Mouse (Mus musculus) heart, postnatal 25 days (tissue): Measurements from ENCODE around the gene Tgfbr2. TPM values are rescaled to one million over a fixed set of nuclear protein-coding genes. Genes with fewer than 3 reads are reported as not detected.
"Not testable (repeated sequence)": the region's sequence is repeated elsewhere in the genome, so short reads cannot be mapped to it uniquely, and the experiment has no call there.

ENCODE experiments used
- DNase-seq: peaks from one replicate; pipeline ENCODE4 v3.0.0; 2022; ENCODE audit warnings: low spot score
- intact Hi-C: fragments of 180-260 bp; cut with DNase I; formaldehyde crosslinking; loops from one replicate; pipeline ENCODE4 v1.15.1; 2025
- total RNA-seq, 2 experiments: library from RNA; stranded (reverse); gene quantifications; 2 replicates each; pipeline ENCODE4 v1.2.3; 2021

The Tgfbr2 gene
- total RNA-seq, 2 experiments from 2014 or later: 35.7 to 37.0 TPM

DNA sequence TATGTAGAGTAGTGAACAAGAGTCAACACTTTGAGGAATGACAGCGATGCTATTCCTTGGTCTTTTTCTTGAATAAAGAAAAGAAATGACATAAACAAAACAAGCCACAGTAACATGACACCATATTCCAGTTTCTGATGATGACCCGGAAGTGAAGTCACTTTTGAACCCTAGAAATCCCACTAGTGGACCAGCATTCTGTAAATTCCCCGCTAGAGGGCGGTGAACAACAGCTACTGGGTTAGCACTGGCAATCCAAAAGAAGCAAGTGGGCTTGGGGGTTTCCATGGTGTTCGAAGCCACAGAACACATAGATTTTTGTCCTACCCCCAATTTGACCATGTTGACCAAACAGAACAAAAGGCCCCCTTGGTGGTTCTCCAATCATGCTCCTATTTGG lies 87.3 kb downstream of the Tgfbr2 start:
- intact Hi-C loops: loop anchor here (2.0 to 5.0 kb wide), 3 partner anchors 39 to 297 kb away; partner anchors contain the start of gene Tgfbr2
- DNase-seq: peak; percentile 24

- DNase-seq: no peak
These were observed 87.9 kb downstream of the Tgfbr2 start for GRCm38 (mm10) chr9:116087263-116087662.

GRCm38 (mm10) chr9:116085999-116086398 lies 89.2 kb downstream of the Tgfbr2 start:
- no peak for DNase-seq
- intact Hi-C loops: loop anchor here (5.0 kb wide), 1 partner anchor 41 kb away; no protein-coding TSS in a partner anchor

More at GRCm38 (mm10) chr9:116087263-116087662, 87.9 kb downstream of the Tgfbr2 start:
- intact Hi-C loops: loop anchor here (5.0 kb wide), 1 partner anchor 40 kb away; no protein-coding TSS in a partner anchor

GRCm38 (mm10) chr9:116084324-116084931 lies 90.7 kb downstream of the Tgfbr2 start:
- DNase-seq: no peak
- intact Hi-C loops: no loop called here

DNA sequence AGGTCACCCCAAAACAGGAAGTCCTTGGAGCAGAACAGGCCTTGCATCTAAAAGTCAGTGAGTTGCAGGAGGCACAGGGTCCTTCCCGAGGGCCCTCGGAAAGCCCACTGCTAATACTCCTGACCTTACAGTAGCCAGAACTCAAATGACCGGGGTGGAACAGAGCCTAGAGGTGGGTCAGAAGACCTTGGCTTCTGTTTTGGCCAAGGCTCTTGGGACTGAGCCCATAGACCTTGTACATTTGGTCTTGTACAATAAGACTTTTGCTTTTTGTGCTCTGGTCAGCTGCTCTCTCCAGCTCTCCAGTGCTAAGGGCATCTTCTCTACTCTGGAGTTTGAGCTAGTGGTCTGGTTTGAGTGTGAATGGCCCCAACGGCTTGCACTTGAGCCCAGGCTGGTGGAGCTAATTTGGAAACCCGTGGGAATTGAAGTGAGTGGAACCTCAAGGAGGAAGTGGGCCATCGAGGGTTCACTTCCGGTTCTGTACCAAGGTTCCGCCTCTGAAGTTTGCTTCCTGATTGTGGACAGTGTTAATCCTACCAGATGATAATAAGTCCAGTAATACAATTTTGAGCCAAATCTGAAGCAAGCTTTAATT lies 91.3 kb downstream of the Tgfbr2 start:
- intact Hi-C loops: no loop called here
- no peak for DNase-seq

DNA sequence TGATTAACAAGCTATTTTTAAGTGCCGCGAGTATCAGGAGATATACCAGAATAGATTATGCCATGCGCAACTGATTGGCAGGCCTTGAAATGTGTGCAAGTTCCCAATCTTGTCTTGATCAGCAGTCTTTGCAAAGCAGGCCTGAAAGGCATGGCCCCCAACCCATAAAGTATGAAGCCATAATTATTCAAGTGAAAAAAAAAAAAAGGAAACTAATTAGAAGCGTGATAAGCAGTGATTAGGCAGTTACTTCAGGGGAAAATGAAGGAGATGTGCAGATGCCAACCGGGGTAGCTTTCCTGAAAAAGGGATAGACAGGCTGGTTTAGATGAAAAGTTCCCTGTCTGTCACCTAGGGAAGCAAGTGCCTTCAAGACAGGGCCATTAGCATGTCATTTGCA lies 91.9 kb downstream of the Tgfbr2 start:
- DNase-seq: no peak
- intact Hi-C loops: no loop called here

DNA sequence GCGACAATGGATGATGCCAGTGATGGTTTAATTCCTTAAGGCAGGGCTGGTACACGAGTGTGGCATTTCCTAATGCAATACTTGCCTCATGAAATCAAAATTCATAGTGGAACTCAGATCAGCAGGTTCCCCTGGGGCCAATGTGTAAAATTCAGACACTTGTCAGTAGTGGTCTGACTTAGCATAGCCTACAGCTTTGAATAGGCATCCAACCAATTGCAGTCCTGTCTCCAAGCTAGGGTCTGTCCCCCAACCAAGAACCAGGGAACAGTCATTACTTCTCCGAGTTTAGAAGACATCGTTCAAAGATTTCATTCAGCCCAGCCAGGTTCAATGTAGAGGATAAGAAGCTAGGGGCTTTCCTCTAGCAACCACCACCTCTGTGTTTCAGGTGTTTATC lies 93.4 kb downstream of the Tgfbr2 start:
- intact Hi-C loops: no loop called here
- no peak for DNase-seq

DNA sequence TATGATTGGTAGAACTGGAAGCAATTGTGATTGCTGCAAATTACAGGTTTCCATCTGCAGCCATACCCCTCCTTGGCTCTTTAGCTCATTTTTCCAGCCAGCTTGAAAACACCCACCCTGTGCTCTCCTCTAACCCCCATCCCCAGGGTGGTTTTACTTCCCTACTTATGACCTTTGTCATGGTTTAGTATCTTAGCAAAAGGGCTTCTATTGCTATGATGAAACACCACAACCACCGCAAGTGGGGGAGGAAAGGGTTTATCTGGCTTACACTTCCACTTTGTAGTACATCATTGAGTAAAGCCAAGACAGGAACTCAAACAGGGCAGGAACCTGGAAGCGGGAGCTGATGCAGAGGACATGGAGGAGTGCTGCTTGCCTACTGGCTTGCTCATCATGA lies 97.7 kb downstream of the Tgfbr2 start:
- intact Hi-C loops: no loop called here
- no peak for DNase-seq

DNA sequence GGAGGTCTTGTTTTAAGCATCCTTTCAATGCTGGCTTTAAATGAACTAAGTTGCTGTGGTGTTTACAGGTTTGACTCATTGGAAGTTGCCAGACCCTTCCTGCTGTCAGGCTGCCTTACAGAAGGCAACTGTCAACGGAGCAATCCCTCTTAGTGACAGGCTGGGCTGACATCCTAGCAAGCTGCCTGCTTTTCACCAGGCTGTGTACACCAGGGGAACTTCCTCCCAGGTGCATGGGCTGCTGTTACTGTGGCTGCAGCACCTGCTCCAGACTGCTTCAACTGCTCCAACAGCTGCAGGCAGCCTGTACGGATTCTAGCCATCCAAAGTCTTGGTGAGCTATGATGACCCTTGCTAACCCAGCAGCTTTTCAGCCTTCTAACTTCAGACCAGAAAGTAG lies 98.2 kb downstream of the Tgfbr2 start:
- intact Hi-C loops: no loop called here
- no peak for DNase-seq

DNA sequence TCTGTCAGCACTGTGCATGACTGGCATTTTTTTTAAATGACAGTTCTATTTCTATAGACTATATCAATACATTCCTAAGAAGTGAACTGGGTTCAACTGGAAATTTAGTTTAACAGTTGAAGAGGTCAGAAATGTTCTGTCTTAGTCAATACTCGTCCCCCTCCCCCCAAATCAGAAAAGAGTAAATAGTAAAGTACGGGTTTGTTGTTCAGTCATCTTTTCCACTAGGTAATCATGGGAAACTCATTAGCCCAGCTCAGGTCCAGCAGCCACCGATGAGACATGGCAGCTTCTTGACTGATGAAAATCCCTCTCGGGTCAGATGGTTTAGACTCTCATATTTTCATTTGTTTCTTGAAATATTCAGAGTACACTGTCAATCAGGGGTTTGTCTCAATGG lies 99.0 kb downstream of the Tgfbr2 start:
- no peak for DNase-seq
- intact Hi-C loops: no loop called here

DNA sequence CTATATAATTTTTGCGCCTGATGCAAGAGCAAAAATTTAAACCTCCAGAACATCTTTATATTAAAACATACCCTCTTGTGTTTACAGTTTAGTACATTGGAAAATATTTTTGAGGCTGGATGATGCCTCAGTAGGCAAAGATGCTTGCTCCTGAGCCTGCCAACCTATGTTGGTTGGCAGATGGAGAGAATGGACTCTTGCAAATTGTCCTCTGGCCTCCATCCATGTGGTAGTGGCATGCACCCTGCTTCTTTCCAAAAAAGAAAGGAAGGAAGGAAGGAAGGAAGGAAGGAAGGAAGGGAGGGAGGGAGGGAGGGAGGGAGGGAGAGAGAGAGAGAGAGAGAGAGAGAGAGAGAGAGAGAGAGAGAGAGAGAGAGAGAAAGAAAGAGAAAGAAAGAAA lies 103.6 kb downstream of the Tgfbr2 start:
- DNase-seq, intact Hi-C loops: not testable (repeated sequence)

GRCm38 (mm10) chr9:116064774-116065173 lies 110.4 kb downstream of the Tgfbr2 start:
- no peak for DNase-seq
- intact Hi-C loops: loop anchor here (5.0 kb wide), 1 partner anchor 488 kb away; no protein-coding TSS in a partner anchor

- intact Hi-C loops: loop anchor here (2.0 to 5.0 kb wide), 2 partner anchors 324 to 492 kb away; no protein-coding TSS in a partner anchor
- DNase-seq: no peak
These were observed 114.5 kb downstream of the Tgfbr2 start for GRCm38 (mm10) chr9:116060691-116061090.

DNA sequence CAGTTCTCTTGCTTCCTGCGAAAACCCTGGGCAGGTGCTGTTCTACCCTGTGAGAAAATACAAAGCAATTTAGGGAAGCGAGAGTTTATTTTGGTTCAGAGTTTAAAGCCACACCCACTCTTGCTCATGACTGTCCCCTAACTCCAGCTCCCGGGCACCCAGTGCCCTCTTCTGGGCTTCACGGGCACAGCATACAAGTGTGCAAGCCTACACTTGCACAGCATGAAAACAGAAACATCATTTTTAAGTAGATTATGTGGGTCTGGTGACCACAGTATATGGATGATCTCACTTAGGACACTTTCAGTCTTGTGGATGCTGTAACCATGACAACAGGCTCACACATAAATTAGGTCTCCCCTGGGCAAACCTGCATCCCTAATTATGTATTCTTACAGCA lies 116.0 kb downstream of the Tgfbr2 start:
- no peak for DNase-seq
- intact Hi-C loops: no loop called here

DNA sequence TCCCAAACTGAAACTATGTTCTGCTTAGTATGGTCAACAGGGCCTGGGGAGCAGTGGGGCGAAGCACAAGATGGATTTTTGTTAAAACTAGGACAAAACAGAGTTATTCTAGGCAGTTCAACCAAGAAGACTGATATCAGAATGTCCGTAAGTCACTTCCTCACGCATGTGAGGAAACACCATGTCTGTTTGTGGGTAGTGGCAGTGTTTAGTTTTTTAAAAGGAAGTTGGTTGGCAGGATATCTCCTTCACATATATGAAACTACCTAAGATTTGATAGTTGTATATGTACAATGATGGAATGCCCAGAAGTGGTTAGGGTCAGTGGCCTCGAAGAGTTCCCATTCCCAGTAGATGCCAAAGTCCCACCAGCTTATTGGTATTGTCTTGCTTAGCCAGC lies 116.7 kb downstream of the Tgfbr2 start:
- no peak for DNase-seq
- intact Hi-C loops: no loop called here

DNA sequence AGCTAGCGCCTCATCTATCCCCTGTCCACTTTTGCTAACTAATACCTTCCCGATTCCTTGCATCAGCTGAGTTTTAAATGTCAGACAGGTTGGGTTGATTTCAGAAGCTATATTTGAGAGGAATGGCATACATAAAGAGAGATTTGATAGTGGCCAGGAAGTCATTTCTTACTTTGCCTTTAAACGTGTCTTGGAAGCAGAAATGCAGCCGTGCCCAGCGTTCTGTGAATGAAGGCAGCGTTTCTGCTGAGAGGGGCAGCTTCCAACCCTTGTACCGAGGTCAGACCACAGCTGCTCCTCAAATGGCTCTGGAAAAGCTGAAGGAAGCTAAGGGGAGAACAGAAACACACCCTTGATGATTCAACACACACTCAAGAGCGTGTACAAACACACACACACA lies 121.2 kb downstream of the Tgfbr2 start:
- intact Hi-C loops: no loop called here
- no peak for DNase-seq

- no peak for DNase-seq
- intact Hi-C loops: no loop called here
These were observed 125.2 kb downstream of the Tgfbr2 start for GRCm38 (mm10) chr9:116049985-116050384.

- intact Hi-C loops: loop anchor here (1.0 to 2.0 kb wide), 2 partner anchors 179 to 331 kb away; no protein-coding TSS in a partner anchor
- peak; percentile 16 for DNase-seq
These were observed 133.4 kb downstream of the Tgfbr2 start for GRCm38 (mm10) chr9:116041787-116042186.

DNA sequence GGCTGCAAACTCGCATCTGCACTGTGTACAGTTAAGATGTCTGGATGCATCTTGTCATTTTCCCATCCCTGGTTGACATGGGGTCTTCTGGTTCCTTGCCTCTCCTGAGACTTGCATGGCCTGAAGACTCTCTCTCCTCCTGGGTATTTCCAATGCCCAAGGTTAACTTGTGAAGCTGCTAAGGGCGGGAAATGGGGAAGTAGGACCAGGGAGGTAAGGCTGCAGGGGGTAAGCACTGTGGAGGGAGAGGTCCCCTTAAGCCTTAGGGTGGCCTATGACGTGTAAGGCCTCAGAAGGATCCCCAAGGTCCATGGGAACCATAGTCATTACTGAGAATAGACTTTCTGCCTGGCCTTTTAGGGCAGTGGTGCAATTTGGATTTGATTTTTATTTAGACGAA lies 133.8 kb downstream of the Tgfbr2 start:
- DNase-seq: no peak
- intact Hi-C loops: loop anchor here (1.0 to 2.0 kb wide), 2 partner anchors 179 to 331 kb away; no protein-coding TSS in a partner anchor

- intact Hi-C loops: loop anchor here (1.0 to 2.0 kb wide), 2 partner anchors 178 to 331 kb away; no protein-coding TSS in a partner anchor
- not testable (repeated sequence) for DNase-seq
These were observed 134.3 kb downstream of the Tgfbr2 start for GRCm38 (mm10) chr9:116040852-116041251.

DNA sequence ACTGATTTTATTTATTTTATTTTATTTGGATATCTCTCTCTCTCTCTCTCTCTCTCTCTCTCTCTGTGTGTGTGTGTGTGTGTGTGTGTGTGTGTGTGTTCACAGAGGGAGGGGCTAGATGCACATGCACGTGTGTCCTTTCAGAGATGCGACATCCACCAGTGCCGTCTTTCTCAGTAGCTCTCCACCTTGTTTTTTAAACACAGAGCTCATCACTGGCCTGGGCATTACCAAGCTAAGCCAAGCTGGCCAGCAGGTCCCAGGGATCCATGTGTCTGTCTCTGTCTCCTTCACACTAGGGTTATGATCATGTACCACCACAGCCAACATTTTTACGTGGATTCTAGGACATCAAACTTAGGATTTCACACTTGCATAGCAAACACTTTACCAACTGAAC lies 135.2 kb downstream of the Tgfbr2 start:
- no peak for DNase-seq
- intact Hi-C loops: loop anchor here (2.0 kb wide), 1 partner anchor 177 kb away; no protein-coding TSS in a partner anchor
